Mouse (Mus musculus): ENCODE measurements around the gene Ybx3. TPM values are rescaled to one million over a fixed set of nuclear protein-coding genes. Genes with fewer than 3 reads are reported as not detected.
A peak's percentile ranks its signal among the peaks of the same experiment; 100 is the strongest.

The Ybx3 gene
- 30.8 and 41.3 TPM in 2 replicates for polyA plus RNA-seq (2015; fragmentation: Nextera tagmentation; extraction: Ambion mirVana)

DNA sequence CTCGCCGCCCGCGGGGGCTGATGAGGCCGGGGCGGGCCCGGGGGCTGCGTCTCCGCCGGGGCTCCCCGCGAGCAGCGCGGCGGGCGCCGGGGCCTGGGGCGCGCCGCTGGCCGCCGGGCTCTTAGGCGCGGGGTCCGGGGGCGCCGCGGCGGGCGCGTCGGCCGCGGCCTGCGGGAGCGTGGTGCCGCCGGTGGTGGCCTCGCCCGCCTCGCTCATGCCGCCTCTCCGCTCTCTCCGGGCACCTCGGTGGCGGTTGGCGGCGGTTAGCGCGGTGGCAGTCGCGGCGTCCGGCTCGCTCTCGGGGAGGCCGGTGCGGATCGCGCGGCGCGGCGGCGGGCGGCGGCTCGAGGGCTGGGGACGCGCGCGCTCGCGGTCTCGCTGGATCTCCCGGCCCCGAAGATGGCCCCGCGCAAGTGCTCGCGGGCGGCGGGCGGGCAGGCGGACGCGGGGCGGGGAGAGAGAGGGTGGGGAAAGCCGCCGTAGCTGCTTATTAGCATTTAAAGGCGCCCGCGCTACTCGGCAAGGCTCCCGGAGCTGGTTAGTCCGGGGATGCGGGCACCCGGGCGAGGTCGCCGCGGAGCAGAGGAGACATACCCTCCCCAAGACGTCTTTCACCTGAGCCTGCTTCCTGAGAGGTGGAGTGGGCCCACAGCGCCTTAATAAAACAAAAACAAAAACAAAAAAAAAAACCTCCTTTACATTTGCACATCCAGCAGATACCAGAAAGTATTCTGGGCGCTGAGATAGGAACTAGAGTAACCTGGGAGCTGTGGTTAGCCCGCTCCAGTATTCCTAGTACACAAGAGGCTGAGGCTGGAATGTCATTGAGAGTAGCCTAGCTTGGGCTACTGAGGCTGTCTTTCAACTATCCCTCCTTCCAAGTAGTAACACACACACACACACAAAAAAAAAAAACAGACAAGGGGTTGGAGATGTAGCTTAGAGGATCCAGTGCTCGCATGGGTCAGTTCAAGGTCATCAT, at the start of gene Ybx3:
Ybx3 (minus strand) TSS at position 437 of the 982 bp plus-strand sequence.
- WGBS: under 1% methylated on average over 96 of the region's 107 CpGs
- Histone ChIP-seq H3K36me3 (ENCODE audit: control insufficient read depth, insufficient read depth) (no peaks in the 10 kb centered on the region), H3K27ac (ENCODE audit: low read length) (peak within 1 kb of the TSS; percentile 86), H3K4me2 (ENCODE audit: low read depth, low read length) (peak within 1 kb of the TSS; percentile 94), H3K27me3 (ENCODE audit: control insufficient read depth, insufficient read depth, low read length) (no peaks in the 10 kb centered on the region), H3K9ac (ENCODE audit: low read length) (peak within 1 kb of the TSS; percentile 87), H3K4me1 (ENCODE audit: control insufficient read depth, insufficient read depth, low read length) (peaks cover 30% of the 10 kb centered on the region), H3K9me3 (replicated peaks; ENCODE audit: control insufficient read depth, low read length) (no peaks in the 10 kb centered on the region), H3K4me3 (ENCODE audit: low read length) (peak within 1 kb of the TSS; percentile 84)
- ATAC-seq (replicated peaks; ENCODE audit: extremely low read depth, insufficient read depth, low FRiP score): peak; percentile 93

- Histone ChIP-seq H3K9me3 (replicated peaks; ENCODE audit: control insufficient read depth, low read length) (no peaks in the 10 kb centered on the region), H3K36me3 (ENCODE audit: control insufficient read depth, insufficient read depth) (no peaks in the 10 kb centered on the region), H3K27ac (ENCODE audit: low read length) (no peak overlapping the region), H3K4me3 (ENCODE audit: low read length) (no peak overlapping the region), H3K4me2 (ENCODE audit: low read depth, low read length) (no peak overlapping the region), H3K27me3 (ENCODE audit: control insufficient read depth, insufficient read depth, low read length) (0 out of 2 replicates have a peak, but pooled peaks cover 5% of the 10 kb centered on the region), H3K4me1 (ENCODE audit: control insufficient read depth, insufficient read depth, low read length) (no peaks in the 10 kb centered on the region), H3K9ac (ENCODE audit: low read length) (no peak overlapping the region)
- ATAC-seq (replicated peaks; ENCODE audit: extremely low read depth, insufficient read depth, low FRiP score): no peak
These were observed 48.4 kb upstream of the Ybx3 start for GRCm38 (mm10) chr6:131436626-131437025.

GRCm38 (mm10) chr6:131434088-131434487, 45.8 kb upstream of the Ybx3 start:
- H3K9ac ChIP-seq (ENCODE audit: low read length): no peak overlapping the region
- 41% methylated on average over 1 of the region's 1 CpGs for WGBS
- no peak for ATAC-seq (replicated peaks; ENCODE audit: extremely low read depth, insufficient read depth, low FRiP score)

GRCm38 (mm10) chr6:131433153-131434048, 45.1 kb upstream of the Ybx3 start:
- peak overlapping the region; percentile 71 for H3K4me2 ChIP-seq (ENCODE audit: low read depth, low read length)
- H3K4me3 ChIP-seq (ENCODE audit: low read length): peak overlapping the region; percentile 48
- H3K27me3 ChIP-seq (ENCODE audit: control insufficient read depth, insufficient read depth, low read length): 0 out of 2 replicates have a peak, but pooled peaks cover 5% of the 10 kb centered on the region
- peak overlapping the region; percentile 56 for H3K9ac ChIP-seq (ENCODE audit: low read length)
- no peaks in the 10 kb centered on the region for H3K4me1 ChIP-seq (ENCODE audit: control insufficient read depth, insufficient read depth, low read length)
- ATAC-seq (replicated peaks; ENCODE audit: extremely low read depth, insufficient read depth, low FRiP score): no peak
- 7% methylated on average over 39 of the region's 39 CpGs for WGBS
- no peaks in the 10 kb centered on the region for H3K9me3 ChIP-seq (replicated peaks; ENCODE audit: control insufficient read depth, low read length)
- H3K36me3 ChIP-seq (ENCODE audit: control insufficient read depth, insufficient read depth): no peaks in the 10 kb centered on the region
- H3K27ac ChIP-seq (ENCODE audit: low read length): no peak overlapping the region

More at GRCm38 (mm10) chr6:131434088-131434487, 45.8 kb upstream of the Ybx3 start:
- Histone ChIP-seq H3K36me3 (ENCODE audit: control insufficient read depth, insufficient read depth) (no peaks in the 10 kb centered on the region), H3K27ac (ENCODE audit: low read length) (no peak overlapping the region), H3K9me3 (replicated peaks; ENCODE audit: control insufficient read depth, low read length) (no peaks in the 10 kb centered on the region), H3K4me2 (ENCODE audit: low read depth, low read length) (no peak overlapping the region; the same call in 1 of the 2 replicates), H3K4me3 (ENCODE audit: low read length) (no peak overlapping the region), H3K4me1 (ENCODE audit: control insufficient read depth, insufficient read depth, low read length) (no peaks in the 10 kb centered on the region), H3K27me3 (ENCODE audit: control insufficient read depth, insufficient read depth, low read length) (0 out of 2 replicates have a peak, but pooled peaks cover 5% of the 10 kb centered on the region)

DNA sequence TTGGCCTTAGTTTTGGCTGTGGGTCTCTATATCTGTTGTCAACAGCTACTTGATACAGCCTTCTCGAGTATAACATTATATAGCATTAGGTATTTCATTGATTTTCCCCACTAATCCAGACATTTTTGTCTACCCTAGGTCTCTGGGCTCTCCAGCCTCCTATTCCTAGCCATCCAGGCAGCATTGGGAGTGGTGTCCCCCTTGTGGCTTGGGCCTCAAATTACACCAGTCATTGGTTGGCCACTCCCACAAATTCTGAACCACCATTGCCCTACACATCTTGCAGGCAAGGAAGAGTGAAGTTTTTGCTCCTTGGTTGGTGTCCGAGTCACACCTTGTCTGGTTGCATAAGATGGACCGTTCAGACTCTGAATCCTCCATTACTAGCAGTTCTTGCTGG, 33.3 kb upstream of the Ybx3 start:
- no peak for ATAC-seq (replicated peaks; ENCODE audit: extremely low read depth, insufficient read depth, low FRiP score)
- WGBS: 52% methylated on average over 3 of the region's 3 CpGs

GRCm38 (mm10) chr6:131419614-131420013, 31.3 kb upstream of the Ybx3 start:
- ATAC-seq (replicated peaks; ENCODE audit: extremely low read depth, insufficient read depth, low FRiP score): no peak

More for the DNA sequence above, 33.3 kb upstream of the Ybx3 start:
- H3K36me3 ChIP-seq (ENCODE audit: control insufficient read depth, insufficient read depth): no peaks in the 10 kb centered on the region
- H3K9ac ChIP-seq (ENCODE audit: low read length): no peak overlapping the region
- H3K9me3 ChIP-seq (replicated peaks; ENCODE audit: control insufficient read depth, low read length): no peaks in the 10 kb centered on the region
- no peak overlapping the region for H3K27ac ChIP-seq (ENCODE audit: low read length)
- H3K27me3 ChIP-seq (ENCODE audit: control insufficient read depth, insufficient read depth, low read length): no peaks in the 10 kb centered on the region
- H3K4me2 ChIP-seq (ENCODE audit: low read depth, low read length): no peak overlapping the region
- no peaks in the 10 kb centered on the region for H3K4me1 ChIP-seq (ENCODE audit: control insufficient read depth, insufficient read depth, low read length)
- H3K4me3 ChIP-seq (ENCODE audit: low read length): no peak overlapping the region

DNA sequence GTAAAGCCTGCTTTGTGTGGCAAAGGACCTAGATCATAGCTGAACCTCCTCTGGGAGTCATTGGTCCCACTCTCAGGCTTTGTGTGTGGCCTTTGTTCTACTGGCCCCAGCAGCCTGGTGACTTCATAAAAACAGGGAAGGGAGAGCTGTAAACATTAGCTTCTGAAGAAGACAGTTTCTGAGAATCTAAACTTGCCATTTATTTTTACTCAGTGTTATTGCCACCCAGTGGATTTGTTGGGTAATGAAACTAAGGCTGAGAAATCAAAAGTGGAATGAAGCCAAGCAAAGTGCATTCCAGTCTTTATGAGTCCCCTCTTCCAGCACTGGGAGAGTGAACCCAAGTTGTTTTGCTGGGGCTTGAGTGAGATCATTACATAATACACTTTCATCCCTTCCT, 30.5 kb upstream of the Ybx3 start:
- H3K36me3 ChIP-seq (ENCODE audit: control insufficient read depth, insufficient read depth): no peaks in the 10 kb centered on the region
- H3K4me3 ChIP-seq (ENCODE audit: low read length): no peak overlapping the region
- no peaks in the 10 kb centered on the region for H3K27me3 ChIP-seq (ENCODE audit: control insufficient read depth, insufficient read depth, low read length)
- ATAC-seq (replicated peaks; ENCODE audit: extremely low read depth, insufficient read depth, low FRiP score): peak; percentile 45; the same call in 1 of the 2 replicates
- no peak overlapping the region for H3K4me2 ChIP-seq (ENCODE audit: low read depth, low read length)
- no peaks in the 10 kb centered on the region for H3K9me3 ChIP-seq (replicated peaks; ENCODE audit: control insufficient read depth, low read length)
- no peaks in the 10 kb centered on the region for H3K4me1 ChIP-seq (ENCODE audit: control insufficient read depth, insufficient read depth, low read length)
- H3K27ac ChIP-seq (ENCODE audit: low read length): no peak overlapping the region
- H3K9ac ChIP-seq (ENCODE audit: low read length): no peak overlapping the region

More at GRCm38 (mm10) chr6:131419614-131420013, 31.3 kb upstream of the Ybx3 start:
- H3K9me3 ChIP-seq (replicated peaks; ENCODE audit: control insufficient read depth, low read length): no peaks in the 10 kb centered on the region
- no peak overlapping the region for H3K27ac ChIP-seq (ENCODE audit: low read length)
- H3K36me3 ChIP-seq (ENCODE audit: control insufficient read depth, insufficient read depth): no peaks in the 10 kb centered on the region
- no peak overlapping the region for H3K4me2 ChIP-seq (ENCODE audit: low read depth, low read length)
- H3K9ac ChIP-seq (ENCODE audit: low read length): no peak overlapping the region
- H3K27me3 ChIP-seq (ENCODE audit: control insufficient read depth, insufficient read depth, low read length): no peaks in the 10 kb centered on the region
- no peaks in the 10 kb centered on the region for H3K4me1 ChIP-seq (ENCODE audit: control insufficient read depth, insufficient read depth, low read length)
- H3K4me3 ChIP-seq (ENCODE audit: low read length): no peak overlapping the region
- 64% methylated on average over 3 of the region's 3 CpGs for WGBS

GRCm38 (mm10) chr6:131411116-131411843, 23.0 kb upstream of the Ybx3 start:
- no peak for ATAC-seq (replicated peaks; ENCODE audit: extremely low read depth, insufficient read depth, low FRiP score)
- no peaks in the 10 kb centered on the region for H3K4me1 ChIP-seq (ENCODE audit: control insufficient read depth, insufficient read depth, low read length)
- no peaks in the 10 kb centered on the region for H3K9me3 ChIP-seq (replicated peaks; ENCODE audit: control insufficient read depth, low read length)
- H3K4me3 ChIP-seq (ENCODE audit: low read length): no peak overlapping the region
- H3K27me3 ChIP-seq (ENCODE audit: control insufficient read depth, insufficient read depth, low read length): no peaks in the 10 kb centered on the region
- no peaks in the 10 kb centered on the region for H3K36me3 ChIP-seq (ENCODE audit: control insufficient read depth, insufficient read depth)
- H3K4me2 ChIP-seq (ENCODE audit: low read depth, low read length): no peak overlapping the region
- H3K9ac ChIP-seq (ENCODE audit: low read length): no peak overlapping the region
- 68% methylated on average over 6 of the region's 6 CpGs for whole genome bisulfite sequencing
- 0 out of 2 replicates have a peak overlapping the region, but pooled peaks have one; percentile 23 for H3K27ac ChIP-seq (ENCODE audit: low read length)
